Mouse (Mus musculus) liver, embryonic 14.5 days (tissue): ENCODE measurements at regions not wholly inside any gene's neighbourhood (a gene's known extent, or its start where the extent isn't known, plus 50 kb on each side); places are given as distances from the start of the nearest gene placed in this dataset.

Experiments used
- CTCF ChIP-seq: IDR thresholded peaks from 2 replicates; pipeline ENCODE4 v1.5.1; 2016; ENCODE audit warnings: antibody characterized with exemption, low read depth, control low read depth
- EP300 ChIP-seq: IDR thresholded peaks from 2 replicates; pipeline ENCODE4 v1.6.1; 2016; ENCODE audit warnings: antibody characterized with exemption, low read depth

DNA sequence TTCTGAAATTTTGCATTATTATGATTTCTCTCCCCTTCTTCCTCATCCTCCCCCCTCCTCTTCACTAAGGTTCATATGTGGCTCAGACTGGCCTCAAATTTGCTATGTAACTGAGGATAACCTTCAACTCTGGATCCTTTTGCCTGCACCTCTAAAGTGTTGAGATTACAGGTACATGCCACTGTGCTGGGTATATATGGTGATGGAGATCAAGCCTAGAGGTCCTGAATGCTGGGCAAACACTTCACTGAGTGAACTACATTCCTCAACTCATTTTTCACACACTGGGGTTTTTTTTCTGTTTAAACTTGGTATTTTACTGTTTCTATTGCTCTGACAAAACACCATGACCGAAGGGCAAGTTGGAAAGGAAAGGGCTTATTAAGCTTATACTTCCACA is 52.9 kb downstream of the Calml3 start:
- TF ChIP-seq EP300 (no peak), CTCF (no peak)
